Mouse (Mus musculus) left cerebral cortex, postnatal 14 days (tissue): ENCODE results near the gene Sox5. TPM values are rescaled to one million over a fixed set of nuclear protein-coding genes. Genes with fewer than 3 reads are reported as not detected.

Experiments
- DNase-seq, 2 experiments: peaks; one replicate each; pipeline ENCODE4 v3.0.0; 2021 to 2022; ENCODE audit warnings: low spot score in 2 of 2, mixed read lengths in 1 of 2
- intact Hi-C: fragments of 180-260 bp; cut with DNase I; formaldehyde crosslinking; loops from one replicate; pipeline ENCODE4 v1.15.1; 2025
- total RNA-seq, 2 experiments: library from RNA; stranded (reverse); gene quantifications; 2 replicates each; pipeline ENCODE4 v1.2.3; 2021

Gene Sox5
- total RNA-seq, 2 experiments from 2014 or later, result 63.8 to 68.3 TPM

DNA sequence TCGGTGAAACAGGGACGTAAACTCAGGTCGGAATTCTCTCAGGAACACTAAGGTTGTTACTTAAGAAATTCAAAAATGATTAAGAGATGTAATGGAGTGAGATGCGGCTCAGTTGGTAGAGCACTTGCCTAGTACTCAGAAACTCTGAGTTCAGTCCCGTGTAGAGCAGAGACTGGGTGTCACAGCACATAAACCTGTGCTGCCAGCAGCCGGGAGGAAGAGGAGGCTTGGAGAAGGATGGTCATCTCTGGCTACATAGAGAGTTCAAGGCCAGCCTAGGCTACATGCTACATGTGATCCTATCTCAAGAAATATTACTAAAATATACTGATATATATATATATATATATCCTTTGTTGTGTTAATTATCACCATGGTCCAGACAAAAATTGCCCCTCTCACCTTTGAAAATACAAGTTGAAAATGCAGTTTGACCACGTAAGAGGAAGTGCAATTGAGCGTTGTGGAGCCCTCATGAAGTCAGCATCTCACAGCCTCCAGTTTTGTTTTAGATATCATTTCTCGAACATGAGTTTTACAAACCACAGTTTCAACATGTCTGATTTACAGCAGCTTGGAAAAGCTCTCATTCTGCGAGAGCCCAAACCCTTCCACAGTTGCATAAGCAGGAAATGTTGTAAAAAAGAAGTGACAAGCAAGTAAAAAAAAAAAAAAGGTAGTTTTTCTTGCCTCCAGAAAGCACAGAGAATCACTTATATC is 50.4 kb downstream of the Sox5 start:
- DNase-seq, result no peak
- intact Hi-C loops, result no loop called here

DNA sequence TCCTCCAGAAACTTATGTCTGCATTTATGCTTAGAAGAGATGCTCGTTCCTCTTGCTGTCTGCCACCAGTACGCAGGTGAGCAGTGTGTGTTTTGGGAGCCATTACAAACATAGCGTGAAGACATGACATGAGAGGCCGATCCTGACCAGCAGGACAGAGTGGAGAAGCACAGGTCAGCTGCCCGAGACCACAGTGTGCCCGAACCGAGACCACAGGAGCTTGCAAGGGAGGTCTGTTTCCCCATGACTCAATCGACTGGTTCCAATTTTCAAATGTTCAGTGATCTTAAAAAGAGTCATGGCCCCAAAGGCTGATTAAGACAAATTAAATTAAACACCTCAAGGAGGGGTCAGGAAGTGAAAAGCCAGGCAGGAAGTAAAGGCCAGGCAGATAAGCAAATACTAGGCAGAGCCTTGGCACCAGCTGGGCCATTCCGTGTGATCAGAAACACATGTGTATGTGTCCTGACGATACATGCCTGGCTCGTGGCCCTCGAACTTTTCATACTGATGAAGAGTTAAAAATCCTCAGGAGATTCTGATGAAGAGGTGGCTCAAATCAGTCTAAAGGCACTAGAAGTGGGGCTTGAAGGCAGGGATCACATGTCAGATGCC is 58.1 kb downstream of the Sox5 start:
- intact Hi-C loops, result no loop called here
- no peak for DNase-seq

DNA sequence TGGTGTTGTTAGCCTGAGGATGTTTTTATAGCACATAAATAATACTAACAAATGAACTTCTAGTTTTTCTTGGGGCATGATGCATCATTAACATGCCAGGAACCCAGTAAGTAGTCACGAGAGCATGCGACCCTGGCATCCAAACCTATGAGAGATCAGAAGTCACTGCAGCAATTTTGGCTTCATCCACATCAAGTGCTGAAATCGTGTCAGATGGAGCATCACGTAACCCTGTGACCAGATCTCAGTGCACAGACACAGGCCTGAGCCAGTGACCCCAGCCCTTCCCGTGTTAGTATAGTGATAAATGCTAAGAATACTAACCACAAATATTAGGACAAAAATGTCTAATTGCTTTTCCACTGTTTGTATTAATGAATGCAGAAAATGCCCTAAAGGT is 58.8 kb downstream of the Sox5 start:
- intact Hi-C loops, result no loop called here

DNA sequence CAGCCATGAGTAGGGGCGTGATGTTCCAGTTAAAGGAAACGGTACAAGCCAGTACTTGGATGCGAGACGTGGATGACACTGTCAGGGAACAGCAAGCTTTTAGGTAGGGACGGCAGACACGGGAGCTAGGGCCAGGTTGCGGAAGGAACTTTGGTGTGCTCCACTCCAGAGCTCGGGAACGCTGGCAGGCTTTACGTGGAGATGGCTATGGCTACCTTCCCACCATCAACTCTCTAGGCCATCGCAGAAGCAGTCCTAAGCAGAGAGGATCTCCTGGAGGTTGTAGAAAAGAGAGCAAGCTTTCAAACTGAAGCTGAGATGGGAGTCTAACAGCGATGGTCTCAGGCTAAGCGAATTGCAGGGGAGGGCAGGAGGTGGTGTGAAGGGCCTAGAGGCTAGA is 60.9 kb downstream of the Sox5 start:
- intact Hi-C loops, result no loop called here
- DNase-seq, result no peak

More for the DNA sequence above, 58.8 kb downstream of the Sox5 start:
- no peak for DNase-seq

DNA sequence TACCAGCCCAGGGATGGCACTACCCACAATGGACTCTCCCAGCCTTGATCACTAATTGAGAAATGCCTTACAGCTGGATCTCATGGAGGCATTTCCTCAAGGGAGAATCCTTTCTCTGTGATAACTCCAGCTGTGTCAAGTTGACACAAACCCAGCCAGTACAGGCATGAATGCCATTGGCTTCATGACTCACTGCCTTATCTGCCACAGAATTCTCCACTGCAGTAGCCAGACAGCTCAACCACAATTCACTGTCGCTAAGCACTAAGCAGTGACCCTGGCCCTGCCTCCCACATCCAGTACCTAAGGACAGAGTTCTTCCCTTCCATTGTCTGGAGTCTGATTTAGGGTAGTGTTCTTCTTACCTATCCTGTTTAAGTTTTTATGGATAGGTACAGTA is 65.4 kb downstream of the Sox5 start:
- DNase-seq, result no peak
- intact Hi-C loops, result no loop called here

DNA sequence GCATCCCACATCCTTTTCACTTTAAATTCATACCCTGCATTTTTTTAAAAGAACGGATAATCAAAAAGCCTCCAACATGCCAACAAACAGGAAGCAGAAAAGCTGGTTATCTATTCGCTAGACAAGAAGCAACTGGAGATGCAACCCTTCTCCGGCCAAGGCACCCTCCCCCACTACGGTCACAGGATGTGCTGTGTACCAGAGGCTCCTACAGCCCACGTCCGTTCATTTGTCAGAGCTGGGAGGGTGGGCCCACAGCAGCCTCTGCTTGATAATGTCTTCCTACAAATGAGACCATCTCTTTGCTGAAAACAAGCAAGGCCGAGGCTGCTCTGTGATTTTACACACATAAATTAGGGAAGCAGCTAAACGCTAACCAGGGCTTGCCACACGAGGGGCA is 69.9 kb downstream of the Sox5 start:
- intact Hi-C loops, result no loop called here

DNA sequence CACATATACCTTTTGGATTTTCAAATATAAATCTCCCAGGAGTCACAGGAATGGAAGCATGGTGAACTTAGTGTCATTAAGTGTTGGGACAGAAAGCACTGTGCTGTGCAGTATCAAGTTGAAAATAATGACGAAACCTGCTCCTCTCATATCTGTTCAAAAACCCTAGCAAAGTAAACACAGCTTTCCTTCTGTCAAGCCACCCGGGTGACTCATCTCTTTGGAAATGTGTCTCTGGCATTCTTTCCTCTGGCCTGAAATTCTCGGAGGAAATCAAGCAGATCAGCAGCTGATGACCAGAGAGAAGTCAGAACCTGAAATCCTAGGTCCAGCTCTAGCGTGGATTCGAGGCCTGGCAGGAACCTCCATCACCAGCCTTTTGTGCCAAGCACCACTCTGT is 71.0 kb downstream of the Sox5 start:
- intact Hi-C loops, result no loop called here
- peak in 1 of 2 experiments; percentile 5 for DNase-seq

More for the DNA sequence above, 69.9 kb downstream of the Sox5 start:
- DNase-seq, result no peak

DNA sequence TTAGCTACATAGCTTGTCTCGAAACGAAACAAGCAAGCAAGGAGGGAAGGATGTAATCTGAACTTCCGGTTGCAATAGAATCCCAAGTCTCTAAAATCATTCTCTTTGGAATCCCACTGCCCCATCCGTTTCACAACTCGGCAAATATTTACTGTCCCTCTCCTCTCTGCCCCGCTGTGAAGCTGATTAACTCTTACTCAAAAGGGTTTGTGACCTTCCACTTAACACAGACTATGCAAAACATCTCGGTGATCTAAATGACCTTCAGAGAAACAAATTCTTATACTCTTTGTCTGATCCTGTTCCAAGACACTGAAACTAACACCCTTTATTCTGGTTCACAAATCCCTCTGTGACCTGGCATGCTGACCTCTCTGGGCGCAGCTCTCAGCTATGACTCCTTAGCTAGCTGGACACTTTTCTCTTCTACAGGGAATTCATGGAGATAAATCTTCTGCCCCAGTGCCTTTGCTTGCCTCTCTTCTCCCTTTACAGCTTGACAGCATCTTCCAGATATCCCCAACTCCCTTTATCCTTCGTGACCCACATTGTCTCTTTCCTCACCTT is 72.1 kb downstream of the Sox5 start:
- intact Hi-C loops, result no loop called here
- no peak for DNase-seq

DNA sequence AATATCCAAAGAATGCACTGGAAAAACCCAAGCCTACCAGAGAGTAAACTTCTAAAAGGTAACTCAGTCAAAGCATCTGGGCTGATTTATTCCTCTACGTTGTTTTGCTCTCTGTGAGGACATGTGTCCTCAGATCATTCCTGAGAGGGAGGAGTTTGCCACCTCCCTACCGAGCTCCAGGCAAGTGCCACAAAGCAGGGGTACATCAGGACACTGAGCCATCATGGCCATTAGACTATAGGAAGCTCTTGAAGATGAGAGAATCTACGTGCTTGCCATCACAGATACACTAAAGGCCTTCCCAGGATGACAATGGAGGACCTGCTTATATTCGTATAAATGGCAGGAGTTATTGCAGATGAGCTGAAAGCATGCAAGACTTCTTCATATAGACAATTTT is 73.4 kb downstream of the Sox5 start:
- DNase-seq, result no peak
- intact Hi-C loops, result no loop called here

DNA sequence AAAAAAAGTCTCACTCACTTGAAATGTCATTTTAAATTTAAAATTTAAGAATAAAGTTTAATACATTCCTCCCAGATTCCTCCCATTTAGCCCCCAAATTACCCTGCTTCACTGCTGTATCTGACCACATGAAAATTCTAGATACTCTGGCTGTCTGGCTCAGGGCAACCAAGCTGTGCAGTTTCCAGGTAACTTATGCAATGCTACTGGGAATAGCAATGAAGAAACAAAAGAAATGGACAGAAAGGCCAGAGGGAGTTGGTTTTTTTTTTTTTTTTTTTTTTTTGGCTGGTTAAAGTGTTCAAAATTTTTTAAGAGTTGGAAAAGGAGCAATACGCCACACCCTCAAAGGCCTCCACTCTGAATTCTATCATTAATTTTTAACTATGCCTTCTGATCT is 73.8 kb downstream of the Sox5 start:
- no peak for DNase-seq
- intact Hi-C loops, result no loop called here

DNA sequence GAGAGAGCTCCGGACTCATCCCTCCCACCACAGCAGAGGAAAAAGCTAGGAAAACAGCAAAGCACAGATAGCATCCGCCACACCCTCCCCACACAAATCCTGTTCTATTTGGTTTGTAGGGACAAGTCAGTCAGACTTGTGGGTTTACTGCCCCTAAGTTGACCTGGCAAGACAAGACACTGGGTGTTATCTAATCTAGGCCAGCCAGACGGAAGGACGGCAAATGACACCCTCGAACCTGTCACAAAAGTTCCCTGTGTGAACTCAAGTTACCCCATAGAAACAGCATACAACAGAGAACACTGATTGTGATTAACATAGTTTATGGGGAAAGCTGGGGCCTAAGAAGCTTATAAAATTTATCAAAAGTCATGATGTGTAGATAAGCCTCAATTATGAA is 76.8 kb downstream of the Sox5 start:
- intact Hi-C loops, result no loop called here

DNA sequence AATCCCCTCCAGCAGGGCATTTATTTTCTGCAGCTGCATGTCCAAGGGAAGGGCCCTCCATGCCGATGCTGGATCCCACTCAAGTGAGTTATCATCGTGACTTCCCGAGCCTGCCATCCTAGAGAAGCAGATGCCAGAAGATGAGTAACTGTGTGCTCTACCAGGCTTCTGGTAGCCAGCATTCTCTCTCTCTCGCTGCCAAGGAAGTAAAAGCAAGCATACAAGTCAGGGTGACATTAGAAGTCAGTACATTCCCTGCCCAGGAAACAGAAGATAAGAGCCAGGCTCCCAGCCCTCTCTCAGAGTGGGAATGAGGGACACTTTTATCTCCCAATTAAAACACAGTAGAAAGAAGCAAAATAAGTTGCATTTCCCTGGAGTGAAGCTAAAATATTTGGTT is 86.1 kb downstream of the Sox5 start:
- intact Hi-C loops, result no loop called here
- DNase-seq, result peak; percentile 24 to 42

More for the DNA sequence above, 76.8 kb downstream of the Sox5 start:
- no peak for DNase-seq

DNA sequence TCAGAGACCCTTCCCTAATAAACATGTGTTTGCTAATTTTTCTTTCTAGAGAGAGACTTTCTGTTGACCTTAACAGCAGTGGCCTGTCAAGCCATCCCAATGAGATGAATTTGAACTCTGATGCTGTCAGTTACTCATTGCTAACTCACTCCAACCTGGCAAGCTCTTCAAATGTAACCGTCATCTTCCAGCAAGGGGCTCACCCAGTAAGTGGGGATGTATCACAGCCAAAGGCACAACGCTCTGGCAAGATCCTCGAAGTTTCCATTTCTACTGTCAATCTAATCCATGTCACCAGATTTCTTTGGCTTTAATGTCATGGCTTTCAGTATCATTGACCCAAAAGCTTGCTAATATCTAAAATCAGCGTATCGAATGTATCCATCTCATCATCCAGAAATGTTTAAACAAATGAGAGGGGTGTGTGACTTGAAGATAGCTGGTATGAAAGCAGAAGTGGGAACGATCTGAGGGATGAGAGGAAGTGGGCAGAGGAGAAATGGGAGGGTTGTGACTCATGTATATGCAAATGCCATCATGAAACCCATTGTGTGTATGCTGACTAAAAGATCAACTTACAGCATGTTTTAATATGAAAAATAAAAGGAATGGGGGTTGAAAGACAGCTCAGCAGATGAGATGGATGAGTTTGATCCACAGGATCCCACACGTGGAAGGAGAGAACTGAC is 88.4 kb downstream of the Sox5 start:
- intact Hi-C loops, result no loop called here
- no peak for DNase-seq

DNA sequence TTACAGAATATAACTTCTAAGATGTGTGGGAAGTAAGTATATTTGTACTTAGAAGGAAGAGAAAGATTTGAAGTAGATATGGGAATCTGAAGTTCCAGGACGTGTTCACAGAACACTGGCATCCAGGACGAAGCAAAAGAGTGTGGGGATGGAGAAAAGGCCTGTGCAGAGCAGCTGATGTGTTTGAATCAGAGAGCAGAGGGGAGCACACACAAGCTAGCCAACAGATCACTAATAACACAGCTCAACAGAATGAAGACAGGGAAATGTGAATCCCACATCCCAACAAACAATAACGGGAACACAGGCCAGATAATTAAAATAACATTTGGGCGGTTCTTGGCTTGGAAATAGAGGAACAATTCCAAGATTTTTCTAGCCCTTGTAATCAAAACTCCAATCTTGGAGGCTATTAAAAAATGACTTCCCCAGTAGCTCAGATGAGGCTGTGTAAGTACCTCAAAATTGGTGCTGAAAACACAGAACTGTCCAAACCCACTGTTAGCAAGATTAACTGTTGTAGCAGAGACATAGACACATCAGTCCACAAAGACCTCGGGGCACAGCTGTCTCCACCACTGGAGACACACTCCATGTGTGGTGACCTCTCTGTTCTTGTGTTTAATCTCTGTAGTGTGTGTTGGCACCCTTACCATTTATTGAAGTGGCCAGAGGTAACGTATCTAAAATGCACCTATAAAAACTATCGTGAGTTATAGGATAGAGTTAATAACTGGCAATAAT is 90.3 kb downstream of the Sox5 start:
- intact Hi-C loops, result no loop called here
- no peak for DNase-seq

DNA sequence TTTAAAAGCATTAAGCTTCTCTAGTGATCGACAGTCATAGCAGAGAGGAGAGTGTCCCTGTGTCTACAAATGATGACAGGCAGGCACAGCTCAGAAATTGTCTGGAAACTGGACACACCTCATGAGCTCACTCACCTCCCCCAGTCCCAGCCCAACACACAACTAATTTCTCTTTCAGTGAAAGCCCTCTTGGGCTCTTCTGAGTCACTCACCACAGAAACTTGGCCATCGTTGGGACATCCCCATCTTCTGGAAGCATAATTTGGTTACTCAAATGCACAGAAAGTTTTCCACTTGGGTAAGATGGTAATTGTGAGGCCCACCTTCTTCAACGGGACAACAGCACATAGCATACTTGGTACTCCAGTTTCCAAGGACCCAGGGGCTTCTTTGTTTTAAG is 92.7 kb downstream of the Sox5 start:
- intact Hi-C loops, result no loop called here
- DNase-seq, result no peak

DNA sequence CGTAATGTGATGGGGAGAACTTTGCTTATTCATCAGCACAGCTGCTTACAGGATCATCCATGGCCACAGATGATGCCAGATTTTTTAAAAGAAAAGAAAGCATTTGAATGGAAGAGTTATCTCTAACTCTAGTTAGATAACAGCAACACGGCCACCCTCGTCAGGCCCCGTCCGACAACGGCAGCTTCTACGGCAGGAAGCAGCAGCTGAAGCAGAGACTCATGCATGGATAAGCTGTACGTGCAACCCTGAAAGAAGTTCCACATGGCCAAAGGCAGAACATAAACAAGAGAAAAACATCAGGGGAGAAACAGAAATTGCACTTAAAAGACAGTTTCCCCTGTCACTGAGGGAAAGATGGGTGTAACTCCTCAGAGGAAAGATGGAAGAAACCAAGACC is 94.1 kb downstream of the Sox5 start:
- no peak for DNase-seq
- intact Hi-C loops, result no loop called here

DNA sequence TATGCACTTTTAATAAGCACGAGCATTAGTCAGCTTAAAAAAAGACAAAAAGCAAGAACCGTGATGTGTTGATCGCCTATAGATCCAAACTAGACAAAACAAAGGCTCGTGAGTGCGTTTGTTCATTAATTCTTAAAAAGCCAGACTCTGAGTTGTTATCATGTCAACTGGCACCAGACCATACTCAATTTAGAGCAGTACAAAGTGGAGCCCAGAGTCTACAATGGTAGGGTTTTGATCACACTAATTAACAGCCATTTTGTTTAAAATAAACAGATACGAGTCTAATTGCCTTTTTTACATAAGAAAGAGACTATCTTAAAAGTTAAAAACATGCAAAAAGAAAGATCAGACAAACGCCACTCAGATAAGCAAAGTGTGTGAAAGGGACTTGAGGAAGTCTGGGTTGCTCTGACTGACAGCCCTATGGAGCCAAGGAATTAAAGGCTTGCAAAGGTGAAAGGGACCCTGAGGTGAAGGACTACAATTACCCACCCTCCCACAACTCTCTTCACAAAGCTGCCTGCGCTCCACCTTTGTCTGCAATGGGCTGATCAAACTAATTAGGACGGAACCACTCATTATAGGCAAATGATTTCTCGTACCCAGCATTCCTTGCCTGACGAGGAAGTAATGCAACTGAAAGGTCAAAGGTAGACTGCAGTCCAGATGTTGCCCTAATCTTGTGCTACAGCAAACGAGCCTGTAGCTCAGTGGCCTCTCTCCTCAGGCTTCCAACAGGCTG is 100.6 kb downstream of the Sox5 start:
- DNase-seq, result no peak
- intact Hi-C loops, result no loop called here

DNA sequence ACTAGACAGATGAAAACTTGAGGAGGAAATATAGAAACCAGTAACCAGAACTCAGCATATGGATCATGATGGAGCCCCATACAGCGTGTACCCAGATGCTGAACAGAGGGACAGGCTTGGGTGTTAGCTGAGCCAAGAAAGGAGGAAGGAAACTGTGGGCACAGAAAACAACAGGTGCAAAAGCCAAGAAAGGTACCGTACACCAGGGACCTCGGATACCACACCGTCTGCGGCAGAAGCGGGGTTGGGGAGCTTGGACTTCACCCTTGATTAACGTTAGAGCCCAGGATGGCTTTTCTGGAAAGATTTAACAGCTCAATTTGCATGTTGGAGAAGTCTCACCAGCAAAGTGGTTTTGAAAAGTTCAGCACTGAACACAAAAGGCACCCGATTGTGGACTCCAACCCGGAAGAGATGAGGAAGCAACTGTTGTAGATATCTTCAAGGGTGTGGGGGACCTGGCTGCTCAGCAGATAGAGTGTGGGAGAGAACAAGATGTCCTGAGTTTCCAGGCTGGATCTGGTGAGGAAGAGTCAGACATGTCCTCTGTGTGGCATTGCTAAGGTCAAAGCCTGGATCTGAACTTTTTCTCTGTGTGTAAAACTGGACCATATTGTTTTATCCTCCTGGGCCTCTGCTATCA is 104.2 kb downstream of the Sox5 start:
- no peak for DNase-seq
- intact Hi-C loops, result no loop called here

DNA sequence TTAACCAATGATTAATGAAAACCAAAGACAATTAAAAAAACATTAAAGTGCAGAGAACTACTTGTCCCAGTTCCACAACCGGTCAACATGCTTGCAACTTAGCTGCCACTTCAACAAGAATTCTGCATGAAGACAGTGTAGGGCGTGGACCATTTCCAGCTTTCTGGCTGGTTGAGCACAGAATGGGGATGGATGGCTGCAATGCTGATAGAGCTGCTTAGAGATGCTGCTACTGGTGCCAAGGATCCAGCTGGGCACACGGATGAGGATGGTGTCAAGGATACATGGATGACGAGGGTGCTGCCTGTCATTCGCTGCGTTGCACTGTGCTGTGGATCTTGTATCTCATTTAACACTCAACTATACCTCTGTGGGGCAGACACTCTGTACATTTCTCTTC is 106.7 kb downstream of the Sox5 start:
- no peak for DNase-seq
- intact Hi-C loops, result no loop called here
